In genomic region chrX:10251357-10251756, GRCm38 (mm10) we compare ENCODE assay signal across 30 mouse cellular contexts. TPM values are rescaled to one million over a fixed set of nuclear protein-coding genes. Genes with fewer than 3 reads are reported as not detected.
DNase-seq lines count a peak whose midpoint lies in the region; ATAC-seq and TF ChIP-seq lines count a peak whose summit lies in the region.
"Had no signal": no experiment of that assay in that cellular context is flagged by ENCODE, and none has a peak within 500 bp of the region (broad histone marks: within the 10 kb centered on the region; RNA-seq: fewer than 3 reads in every experiment).

No protein-coding gene starts in this region.

- no peaks in the 10 kb centered on the region for H3K36me3 ChIP-seq in heart, adult 2 months (ENCODE audit: control insufficient read depth, insufficient read depth, low read length)
- H3K36me3 ChIP-seq in lung, postnatal 0 days (ENCODE audit: insufficient read depth, low read length) = no peaks in the 10 kb centered on the region
- H3K36me3 ChIP-seq in small intestine, adult 2 months (ENCODE audit: control insufficient read depth, insufficient read depth, low read length) = peaks cover 2% of the 10 kb centered on the region; the same call in 1 of the 2 replicates
- H3K36me3 ChIP-seq: forebrain, embryonic 10.5 days; G1E; heart, embryonic 10.5 days; heart, embryonic 13.5 days; hindbrain, embryonic 12.5 days; hindbrain, embryonic 15.5 days had no signal

- H3K27me3 ChIP-seq in heart, adult 2 months (ENCODE audit: control insufficient read depth, insufficient read depth, low read length) = no peaks in the 10 kb centered on the region
- no peaks in the 10 kb centered on the region for H3K27me3 ChIP-seq in lung, postnatal 0 days (replicated peaks; ENCODE audit: insufficient read depth, low read length)
- H3K27me3 ChIP-seq in small intestine, adult 2 months (ENCODE audit: control insufficient read depth, insufficient read depth, low read length) = no peaks in the 10 kb centered on the region
- H3K27me3 ChIP-seq: CH12.LX; forebrain, embryonic 13.5 days; heart, embryonic 13.5 days; hindbrain, embryonic 12.5 days; hindbrain, embryonic 15.5 days had no signal

- no peaks in the 10 kb centered on the region for H3K9me3 ChIP-seq in lung, postnatal 0 days (ENCODE audit: low read length)
- H3K9me3 ChIP-seq: forebrain, embryonic 10.5 days; forebrain, embryonic 13.5 days; G1E; heart, embryonic 10.5 days; heart, embryonic 13.5 days; hindbrain, embryonic 12.5 days; hindbrain, embryonic 15.5 days had no signal

- H3K4me1 ChIP-seq in heart, adult 2 months (ENCODE audit: control insufficient read depth, insufficient read depth, low read length) = no peaks in the 10 kb centered on the region
- H3K4me1 ChIP-seq in lung, postnatal 0 days (ENCODE audit: insufficient read depth, low read depth, low read length) = no peaks in the 10 kb centered on the region
- peaks cover 29% of the 10 kb centered on the region for H3K4me1 ChIP-seq in bone marrow macrophage, adult 2 months (ENCODE audit: control insufficient read depth, insufficient read depth, low read length)
- peaks cover under 1% of the 10 kb centered on the region; the same call in 1 of the 2 replicates for H3K4me1 ChIP-seq in small intestine, adult 2 months (ENCODE audit: control insufficient read depth, insufficient read depth, insufficient read length, low read length)
- H3K4me1 ChIP-seq: forebrain, embryonic 10.5 days; forebrain, embryonic 13.5 days; heart, embryonic 10.5 days; heart, embryonic 13.5 days; hindbrain, embryonic 12.5 days; hindbrain, embryonic 15.5 days had no signal

- peak overlapping the region; percentile 68 for H3K27ac ChIP-seq in heart, adult 2 months
- H3K27ac ChIP-seq in lung, postnatal 0 days (ENCODE audit: low read length) = no peak overlapping the region
- H3K27ac ChIP-seq in bone marrow macrophage, adult 2 months (ENCODE audit: insufficient read depth, low read depth, low read length) = peak overlapping the region; percentile 60
- H3K27ac ChIP-seq in small intestine, adult 2 months (ENCODE audit: insufficient read depth, low read depth, low read length) = peak overlapping the region; percentile 55; the same call in 1 of the 2 replicates
- H3K27ac ChIP-seq: forebrain, embryonic 10.5 days; forebrain, embryonic 13.5 days; heart, embryonic 10.5 days; heart, embryonic 13.5 days; hindbrain, embryonic 12.5 days; hindbrain, embryonic 15.5 days had no signal

- intact Hi-C loops in heart, adult 2 months (cut with DNase I) = no loop called here
- intact Hi-C loops in heart, postnatal 36 days (cut with DNase I) = no loop called here

- TF ChIP-seq POLR2A in heart, adult 2 months (IDR thresholded peaks at IDR 0.05; ENCODE audit: insufficient read depth, low read depth, low read length) = no peak
- no peak for TF ChIP-seq POLR2A in bone marrow macrophage, adult 2 months (IDR thresholded peaks at IDR 0.05; ENCODE audit: borderline replicate concordance, low read depth, low read length)
- TF ChIP-seq POLR2A in small intestine, adult 2 months (IDR thresholded peaks at IDR 0.05; ENCODE audit: low read depth, low read length) = no peak

- H3K79me2 ChIP-seq in heart, adult 2 months (replicated peaks; ENCODE audit: control insufficient read depth, insufficient read depth, low read length) = no peaks in the 10 kb centered on the region

- H3K4me3 ChIP-seq in heart, adult 2 months = no peak overlapping the region
- no peak overlapping the region for H3K4me3 ChIP-seq in lung, postnatal 0 days (ENCODE audit: low read depth, low read length)
- no peak overlapping the region for H3K4me3 ChIP-seq in bone marrow macrophage, adult 2 months (ENCODE audit: insufficient read depth, low read length)
- no peak overlapping the region for H3K4me3 ChIP-seq in small intestine, adult 2 months (ENCODE audit: low read depth, low read length)
- H3K4me3 ChIP-seq: forebrain, embryonic 10.5 days; forebrain, embryonic 13.5 days; heart, embryonic 10.5 days; heart, embryonic 13.5 days; hindbrain, embryonic 12.5 days; hindbrain, embryonic 15.5 days had no signal

- no peak for TF ChIP-seq CTCF in heart, adult 2 months (IDR thresholded peaks at IDR 0.05)
- TF ChIP-seq CTCF in lung, postnatal 0 days (IDR thresholded peaks at IDR 0.05) = no peak
- TF ChIP-seq CTCF in bone marrow macrophage, adult 2 months (IDR thresholded peaks at IDR 0.05; ENCODE audit: low read depth, low read length) = no peak
- no peak for TF ChIP-seq CTCF in small intestine, adult 2 months (IDR thresholded peaks at IDR 0.05; ENCODE audit: extremely low read depth, insufficient read length, insufficient replicate concordance, low read depth, low read length)

- ATAC-seq in lung, postnatal 0 days = peak; percentile 47
- ATAC-seq: Patski had no signal

- H3K4me2 ChIP-seq in lung, postnatal 0 days (replicated peaks; ENCODE audit: low read depth, low read length) = no peak overlapping the region
- H3K4me2 ChIP-seq: forebrain, embryonic 13.5 days; heart, embryonic 13.5 days; hindbrain, embryonic 12.5 days; hindbrain, embryonic 15.5 days had no signal

- no peak for TF ChIP-seq EP300 in heart, adult 2 months (IDR thresholded peaks at IDR 0.05; ENCODE audit: insufficient read depth, low read depth, low read length)
- TF ChIP-seq EP300 in lung, postnatal 0 days (IDR thresholded peaks at IDR 0.05) = peak; percentile 94

- DNase-seq in heart, adult 2 months = no peak
- no peak for DNase-seq in heart, postnatal 36 days
- peak; percentile 40 for DNase-seq in lung, postnatal 0 days (ENCODE audit: low spot score)
- no peak for DNase-seq in lung, postnatal 4 days
- DNase-seq in thymus, postnatal 36 days = no peak
- DNase-seq: adrenal gland, adult 2 months; adrenal gland, postnatal 14 days; B cell, adult 2 months; cerebellum, adult 18-20 months; cerebellum, adult 9-10 months; cerebellum, postnatal 14 days; gastrocnemius, postnatal 25 days; heart, adult 18-20 months; heart, postnatal 14 days had no signal

- no peak overlapping the region for H3K9ac ChIP-seq in heart, adult 2 months (ENCODE audit: low read depth, low read length)
- H3K9ac ChIP-seq in lung, postnatal 0 days (replicated peaks; ENCODE audit: low read depth) = no peak overlapping the region
- H3K9ac ChIP-seq: forebrain, embryonic 13.5 days; heart, embryonic 13.5 days; hindbrain, embryonic 12.5 days; hindbrain, embryonic 15.5 days had no signal

RNA-seq across cellular contexts. Expression of gene Otc, which starts 0.7 kb away (rescaled TPM):
- not detected for total RNA-seq in heart, adult 2 months (2021)
- polyA plus RNA-seq in heart, adult 2 months (2012; rRNA removed) = 0.04 TPM in 1 of 2 replicates, not detected in the other
- total RNA-seq in heart, postnatal 36 days (2021) = not detected
- polyA plus RNA-seq in lung, postnatal 0 days (2015; fragmentation: Nextera tagmentation; extraction: Ambion mirVana) = 0.17 TPM in 1 of 2 replicates, not detected in the other
- not detected in 2 replicates for polyA plus RNA-seq in bone marrow macrophage, adult 2 months (2012; ENCODE audit: insufficient read depth, insufficient read length, missing spikeins)
- 6.3 and 14.1 TPM in 2 replicates for polyA plus RNA-seq in small intestine, adult 2 months (2012; rRNA removed)
- total RNA-seq: gastrocnemius, postnatal 25 days; heart, adult 18-20 months; heart, postnatal 14 days; hematopoietic stem cell, adult 5-6 weeks had no signal
- polyA plus RNA-seq: adrenal gland, adult 2 months; embryonic facial prominence, embryonic 11.5 days; embryonic facial prominence, embryonic 14.5 days; forebrain, embryonic 10.5 days; forebrain, embryonic 13.5 days; forebrain, embryonic 16.5 days; G1E; gonadal fat pad, adult 2 months; hindbrain, embryonic 12.5 days; Patski had no signal

RNA-seq across cellular contexts. Expression of gene Rpgr, which starts 34.6 kb away (rescaled TPM):
- 1 to 10 TPM; 3.0 to 4.3 TPM for total RNA-seq in heart, adult 2 months (2021)
- polyA plus RNA-seq in heart, adult 2 months (2012; rRNA removed) = 1.1 and 2.3 TPM in 2 replicates
- 1 to 10 TPM; 2.4 to 4.0 TPM for total RNA-seq in heart, postnatal 36 days (2021)
- 8.0 and 8.9 TPM in 2 replicates for polyA plus RNA-seq in lung, postnatal 0 days (2015; fragmentation: Nextera tagmentation; extraction: Ambion mirVana)
- 2.6 and 3.8 TPM in 2 replicates for polyA plus RNA-seq in bone marrow macrophage, adult 2 months (2012; ENCODE audit: insufficient read depth, insufficient read length, missing spikeins)
- 0.11 and 0.15 TPM in 2 replicates for polyA plus RNA-seq in small intestine, adult 2 months (2012; rRNA removed)
